Mouse (Mus musculus) intestine, embryonic 16.5 days (tissue): ENCODE data around the gene Itga4. TPM values are rescaled to one million over a fixed set of nuclear protein-coding genes. Genes with fewer than 3 reads are reported as not detected.

Experiments
- ATAC-seq: fragments of 200-750 bp; cut with Nextera tagmentation; 2 replicates; pipeline ENCODE4 v1.8.0; 2017; ENCODE audit warnings: moderate TSS enrichment, moderate library complexity
- H3K27ac ChIP-seq: fragments of 300-500 bp; sonication (generic); 2 replicates; pipeline ENCODE4 v1.5.1; 2014; ENCODE audit warnings: mild to moderate bottlenecking, low read length
- H3K27me3 ChIP-seq: fragments of 300-500 bp; sonication (generic); replicated peaks from 2 replicates; pipeline ENCODE4 v1.6.1; 2014; ENCODE audit warnings: low read length, control low read depth, mixed read lengths; ENCODE audit not compliant: control insufficient read depth, insufficient read depth
- H3K36me3 ChIP-seq: fragments of 300-500 bp; sonication (generic); 2 replicates; pipeline ENCODE4 v1.6.1; 2014; ENCODE audit warnings: low read length, control low read depth; ENCODE audit not compliant: control insufficient read depth, insufficient read depth
- H3K4me1 ChIP-seq: fragments of 300-500 bp; sonication (generic); 2 replicates; pipeline ENCODE4 v1.6.1; 2014; ENCODE audit warnings: low read length, control low read depth, mixed read lengths; ENCODE audit not compliant: control insufficient read depth, insufficient read depth
- H3K4me2 ChIP-seq: fragments of 300-500 bp; sonication (generic); 2 replicates; pipeline ENCODE4 v1.6.1; 2014; ENCODE audit warnings: low read depth, low read length, control low read depth
- H3K4me3 ChIP-seq: fragments of 300-500 bp; sonication (generic); 2 replicates; pipeline ENCODE4 v1.5.1; 2014; ENCODE audit warnings: mild to moderate bottlenecking, low read length
- H3K9ac ChIP-seq: fragments of 300-500 bp; sonication (generic); 2 replicates; pipeline ENCODE4 v1.6.1; 2014; ENCODE audit warnings: low read depth, low read length
- H3K9me3 ChIP-seq: fragments of 300-500 bp; sonication (generic); 2 replicates; pipeline ENCODE4 v1.6.1; 2016; ENCODE audit warnings: low read length, control low read depth; ENCODE audit not compliant: control insufficient read depth
- WGBS: fragments of 180-500 bp; shearing (Covaris S2); extraction: QIAGEN DNeasy Blood & Tissue Kit; methylation state at CpG from one replicate; pipeline ENCODE4 v1.1.7; 2014; 5-methylcytosine and 5-hydroxymethylcytosine counted together
- polyA plus RNA-seq: library from polyadenylated mRNA; unstranded; fragments of >200 nt; fragmentation: Nextera tagmentation; extraction: Ambion mirVana; gene quantifications from 2 replicates; pipeline ENCODE4 v1.2.1, GENCODE M21; 2015

Gene Itga4
- polyA plus RNA-seq, 1 experiment from 2014 or later: 3.2 TPM

DNA sequence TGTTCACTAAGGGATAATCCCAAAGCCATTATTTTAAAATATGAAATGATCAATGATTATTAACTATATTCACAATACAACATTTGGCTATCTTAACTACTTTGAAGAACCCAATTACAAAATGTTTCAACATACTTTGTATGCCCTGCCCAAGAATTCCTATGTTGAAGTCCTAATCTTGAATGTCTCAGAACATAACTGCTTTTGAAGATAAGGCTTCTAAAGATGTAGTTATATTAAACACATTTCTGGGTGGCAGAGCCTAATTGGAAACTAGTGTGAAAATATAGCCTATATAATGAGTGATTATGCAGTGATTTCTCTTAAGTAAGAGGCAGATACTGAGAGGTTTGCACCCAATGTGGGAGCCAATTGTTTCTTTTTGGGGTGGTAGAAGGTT, 79.4 kb downstream of the Itga4 start:
- Histone ChIP-seq H3K4me3 (no peak overlapping the region), H3K36me3 (no peaks in the 10 kb centered on the region), H3K27ac (no peak overlapping the region), H3K4me1 (no peaks in the 10 kb centered on the region), H3K4me2 (no peak overlapping the region), H3K9me3 (no peaks in the 10 kb centered on the region), H3K27me3 (no peaks in the 10 kb centered on the region), H3K9ac (no peak overlapping the region)
- ATAC-seq: no peak

DNA sequence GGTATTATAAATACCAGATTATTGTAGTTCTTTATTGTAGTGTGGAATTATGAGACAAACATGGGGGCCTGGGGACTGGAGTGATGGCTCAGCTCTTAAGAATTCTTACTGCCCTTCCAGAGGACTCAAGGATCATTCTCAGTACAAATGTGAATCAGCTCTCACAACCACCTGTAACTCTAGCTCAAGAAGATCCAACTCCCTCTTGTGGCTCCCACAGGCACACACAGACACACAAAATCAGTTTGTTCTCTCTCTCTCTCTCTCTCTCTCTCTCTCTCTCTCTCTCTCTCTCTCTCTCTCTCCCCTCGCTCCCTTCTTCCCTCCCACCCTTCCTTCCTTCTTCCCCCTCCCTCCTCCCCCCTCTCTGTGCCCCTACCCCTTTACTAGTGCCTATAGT, 80.9 kb downstream of the Itga4 start:
- H3K27ac ChIP-seq: no peak overlapping the region
- no peak overlapping the region for H3K9ac ChIP-seq
- H3K4me2 ChIP-seq: no peak overlapping the region
- no peaks in the 10 kb centered on the region for H3K9me3 ChIP-seq
- H3K27me3 ChIP-seq: no peaks in the 10 kb centered on the region
- no peak for ATAC-seq
- H3K4me1 ChIP-seq: no peaks in the 10 kb centered on the region
- H3K36me3 ChIP-seq: no peaks in the 10 kb centered on the region
- H3K4me3 ChIP-seq: no peak overlapping the region
- whole genome bisulfite sequencing: 87% methylated on average over 1 of the region's 1 CpGs

DNA sequence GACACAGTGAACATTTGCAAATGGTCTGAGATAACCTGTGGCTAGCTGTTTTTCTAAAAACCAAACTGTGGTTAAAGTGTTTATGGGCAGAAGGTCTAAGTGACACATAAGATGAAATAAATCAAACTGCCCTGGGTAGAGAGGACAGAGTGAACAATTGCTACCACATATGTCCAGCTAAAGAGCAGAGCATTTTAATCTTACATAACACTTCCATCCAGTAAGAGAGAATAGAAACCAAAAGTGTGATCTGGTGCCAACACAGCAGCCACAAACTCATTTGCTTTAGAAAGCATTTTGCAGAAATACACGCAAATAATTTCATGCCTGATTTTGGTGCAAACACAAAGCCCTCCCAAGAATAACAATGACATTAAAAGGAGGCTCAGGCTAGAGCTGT, 83.8 kb downstream of the Itga4 start:
- H3K9ac ChIP-seq: no peak overlapping the region
- ATAC-seq: no peak
- no peaks in the 10 kb centered on the region for H3K9me3 ChIP-seq
- H3K27me3 ChIP-seq: no peaks in the 10 kb centered on the region
- H3K27ac ChIP-seq: no peak overlapping the region
- WGBS: 77% methylated on average over 1 of the region's 1 CpGs
- H3K36me3 ChIP-seq: no peaks in the 10 kb centered on the region
- no peak overlapping the region for H3K4me2 ChIP-seq
- no peak overlapping the region for H3K4me3 ChIP-seq
- H3K4me1 ChIP-seq: no peaks in the 10 kb centered on the region

DNA sequence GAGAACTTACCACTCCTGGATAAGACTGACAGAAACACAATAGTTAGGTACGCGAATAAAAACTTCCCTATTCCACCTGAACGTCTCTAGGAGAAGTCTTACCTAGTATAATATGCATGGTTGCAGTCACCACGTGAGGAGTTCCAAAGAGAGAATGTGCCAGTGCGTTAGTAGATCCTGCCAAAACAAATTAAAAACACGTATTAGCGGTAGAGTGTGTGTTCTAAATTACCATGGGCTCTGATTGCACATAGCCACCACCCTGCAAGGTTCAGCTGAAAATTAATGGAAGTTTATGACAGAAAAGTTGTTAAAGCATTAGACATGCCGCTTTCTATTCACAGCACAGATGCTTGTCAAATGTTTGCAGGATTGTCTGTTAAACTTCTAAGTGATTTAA, 87.9 kb downstream of the Itga4 start:
- H3K4me3 ChIP-seq: no peak overlapping the region
- H3K27ac ChIP-seq: no peak overlapping the region
- WGBS: 85% methylated on average over 8 of the region's 8 CpGs
- no peak overlapping the region for H3K4me2 ChIP-seq
- no peaks in the 10 kb centered on the region for H3K36me3 ChIP-seq
- no peaks in the 10 kb centered on the region for H3K27me3 ChIP-seq
- no peak for ATAC-seq
- H3K9me3 ChIP-seq: no peaks in the 10 kb centered on the region
- no peak overlapping the region for H3K9ac ChIP-seq
- H3K4me1 ChIP-seq: no peaks in the 10 kb centered on the region

DNA sequence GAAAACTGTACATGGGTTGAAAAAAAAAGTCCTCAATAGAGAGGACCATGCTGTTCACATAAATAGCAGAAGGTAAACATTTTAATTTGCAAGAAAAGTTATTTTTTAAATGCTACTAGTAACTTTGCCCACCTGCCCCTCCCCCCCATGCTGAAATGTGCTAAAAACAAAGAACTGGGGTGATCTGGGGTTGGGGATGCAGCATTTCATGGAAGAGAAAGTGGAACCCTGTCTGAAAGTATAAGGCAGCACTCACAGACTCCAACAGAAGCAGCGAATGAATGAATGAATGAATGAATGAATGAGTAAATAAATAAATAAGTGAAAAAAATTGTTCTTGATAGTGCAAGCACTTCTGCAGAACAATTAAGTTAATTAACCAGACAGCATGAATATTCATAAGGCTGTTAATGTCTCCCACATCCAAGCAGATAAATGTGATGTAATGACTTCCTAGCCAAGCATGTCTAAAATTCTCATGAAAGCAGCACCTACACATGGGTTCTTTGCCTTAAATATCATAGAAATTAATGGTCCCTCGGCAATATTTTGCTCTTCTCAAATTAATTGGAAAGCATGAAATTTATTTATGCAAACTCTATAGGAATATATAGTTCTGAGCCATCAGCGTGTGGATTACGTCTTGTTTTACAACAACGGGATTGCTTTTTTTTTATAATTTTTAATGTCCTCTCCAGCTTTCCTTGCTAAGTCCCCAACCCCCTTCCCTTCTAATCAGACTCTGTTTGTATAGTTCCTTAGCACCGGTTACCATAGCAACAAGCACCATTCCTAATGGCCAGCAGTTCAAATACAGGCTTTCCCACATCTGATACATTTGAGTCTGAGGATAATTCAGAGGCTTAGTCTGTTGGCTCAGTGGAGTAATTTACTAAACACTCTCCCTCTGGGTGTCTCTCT, 96.2 kb downstream of the Itga4 start:
- 71% methylated on average over 6 of the region's 6 CpGs for WGBS
- Histone ChIP-seq H3K27ac (no peak overlapping the region), H3K4me2 (no peak overlapping the region), H3K9me3 (no peaks in the 10 kb centered on the region), H3K9ac (no peak overlapping the region), H3K4me1 (no peaks in the 10 kb centered on the region), H3K4me3 (no peak overlapping the region), H3K27me3 (no peaks in the 10 kb centered on the region), H3K36me3 (no peaks in the 10 kb centered on the region)
- ATAC-seq: no peak

DNA sequence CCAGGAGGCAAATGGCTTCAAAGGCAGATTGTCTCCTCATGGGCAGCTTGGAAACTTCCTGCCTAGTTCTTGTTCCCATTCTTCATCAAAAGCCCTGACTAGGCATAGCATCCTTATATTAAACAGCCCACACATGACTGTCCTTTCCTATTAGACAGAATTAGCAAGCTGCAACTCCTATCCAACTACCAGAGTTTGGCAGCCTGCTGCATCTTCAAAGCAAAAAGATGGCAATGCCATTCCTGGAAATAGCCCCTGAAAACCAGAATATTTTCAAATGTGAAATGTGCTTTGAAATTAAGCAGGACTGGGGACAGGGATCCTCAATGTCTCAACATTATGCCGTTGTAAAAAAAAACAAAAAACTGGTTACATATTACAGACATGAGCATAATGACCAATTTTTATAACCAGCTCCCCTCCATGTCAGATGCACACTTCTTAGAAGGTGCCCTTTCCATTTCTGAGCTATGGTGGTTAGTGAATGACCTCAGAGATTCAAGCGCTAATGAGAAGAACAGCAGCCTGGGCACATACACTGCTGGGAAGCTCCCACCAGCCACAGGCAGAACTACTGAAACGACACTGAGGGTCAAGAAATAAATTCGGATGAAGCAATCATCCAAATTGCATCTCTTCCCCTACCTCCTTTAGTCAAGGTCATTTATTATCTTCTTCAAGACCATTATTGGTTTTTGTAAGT, 97.0 kb downstream of the Itga4 start:
- Histone ChIP-seq H3K9me3 (no peaks in the 10 kb centered on the region), H3K4me2 (no peak overlapping the region), H3K27ac (no peak overlapping the region), H3K27me3 (no peaks in the 10 kb centered on the region), H3K9ac (no peak overlapping the region), H3K36me3 (no peaks in the 10 kb centered on the region), H3K4me3 (no peak overlapping the region), H3K4me1 (no peaks in the 10 kb centered on the region)
- ATAC-seq: no peak
- WGBS: 79% methylated on average over 4 of the region's 4 CpGs

DNA sequence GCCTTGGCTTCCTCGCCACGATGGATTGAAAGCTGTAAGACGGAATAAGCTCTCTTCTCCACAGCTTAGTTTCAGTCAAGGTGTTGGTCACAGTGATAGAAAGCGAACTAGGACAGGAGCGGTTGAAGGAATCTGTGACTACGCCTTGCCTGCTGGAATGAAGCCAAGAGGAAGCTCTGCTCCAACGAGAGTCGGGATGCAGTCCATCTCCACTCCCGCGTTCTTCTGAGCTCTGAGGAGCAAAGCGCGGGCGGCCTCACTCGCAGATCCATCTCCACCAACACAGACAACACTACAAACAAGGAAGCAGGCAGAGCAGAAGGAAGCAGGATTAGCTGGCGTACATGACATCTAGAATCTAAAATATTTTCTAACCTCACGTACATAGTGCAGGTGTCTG, 99.5 kb downstream of the Itga4 start:
- no peaks in the 10 kb centered on the region for H3K27me3 ChIP-seq
- WGBS: 77% methylated on average over 16 of the region's 16 CpGs
- H3K4me3 ChIP-seq: no peak overlapping the region
- no peak for ATAC-seq
- no peak overlapping the region for H3K9ac ChIP-seq
- no peaks in the 10 kb centered on the region for H3K9me3 ChIP-seq
- no peaks in the 10 kb centered on the region for H3K4me1 ChIP-seq
- H3K27ac ChIP-seq: no peak overlapping the region
- H3K36me3 ChIP-seq: no peaks in the 10 kb centered on the region
- H3K4me2 ChIP-seq: no peak overlapping the region

DNA sequence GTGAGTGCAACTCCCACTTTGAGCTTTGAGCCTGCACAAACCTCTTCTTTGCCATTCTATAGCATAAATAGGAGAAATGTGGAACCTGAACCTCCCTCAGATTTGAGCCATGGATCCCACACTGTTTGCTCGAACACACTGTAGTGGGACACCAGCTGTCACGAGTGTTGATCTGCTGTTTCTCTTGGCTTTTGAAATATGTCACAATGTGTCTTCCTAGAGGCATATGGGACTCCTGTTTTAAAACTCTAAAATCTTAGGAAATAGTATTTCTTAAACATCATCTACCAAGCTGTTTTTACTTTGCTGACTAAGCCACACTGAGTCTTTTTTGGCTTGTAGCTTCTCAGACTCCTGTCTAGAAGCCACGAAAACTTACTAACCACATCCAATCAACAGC, 102.6 kb downstream of the Itga4 start:
- H3K9me3 ChIP-seq: no peaks in the 10 kb centered on the region
- no peak overlapping the region for H3K4me3 ChIP-seq
- H3K9ac ChIP-seq: no peak overlapping the region
- 81% methylated on average over 3 of the region's 3 CpGs for WGBS
- H3K27ac ChIP-seq: no peak overlapping the region
- H3K4me2 ChIP-seq: no peak overlapping the region
- ATAC-seq: no peak
- no peaks in the 10 kb centered on the region for H3K4me1 ChIP-seq
- H3K27me3 ChIP-seq: no peaks in the 10 kb centered on the region
- H3K36me3 ChIP-seq: no peaks in the 10 kb centered on the region

DNA sequence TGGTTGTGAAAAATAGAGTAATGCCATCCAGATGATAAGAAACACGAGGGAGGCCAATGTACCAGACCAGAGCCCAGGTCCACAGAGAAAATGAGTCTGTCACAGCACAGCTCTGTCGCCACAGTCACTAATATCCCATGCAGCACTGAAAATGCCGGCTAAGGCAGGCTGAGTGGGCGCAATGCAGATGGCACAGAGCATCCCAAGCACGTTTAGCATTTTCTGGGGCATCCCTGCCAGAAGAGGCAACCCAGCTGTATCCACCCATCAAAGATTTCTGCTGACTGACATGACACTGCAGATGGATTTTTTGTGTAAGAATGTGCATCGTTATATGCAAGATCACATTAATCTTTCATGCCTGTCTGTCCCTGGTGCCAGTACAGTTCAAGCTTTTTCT, 106.8 kb downstream of the Itga4 start:
- Histone ChIP-seq H3K9ac (no peak overlapping the region), H3K4me3 (no peak overlapping the region), H3K4me2 (no peak overlapping the region), H3K36me3 (no peaks in the 10 kb centered on the region), H3K27me3 (no peaks in the 10 kb centered on the region), H3K9me3 (no peaks in the 10 kb centered on the region), H3K27ac (no peak overlapping the region), H3K4me1 (no peaks in the 10 kb centered on the region)
- 69% methylated on average over 6 of the region's 6 CpGs for WGBS
- no peak for ATAC-seq
